Mouse (Mus musculus) CH12.LX (cell line): ENCODE results near the gene Slc1a1. TPM values are rescaled to one million over a fixed set of nuclear protein-coding genes. Genes with fewer than 3 reads are reported as not detected.

Experiments used
- DNase-seq: peaks from one replicate; pipeline ENCODE4 v3.0.0-alpha.2; 2013; ENCODE audit errors: extremely low read depth
- H3K27ac ChIP-seq: 2 replicates; pipeline ENCODE4 v1.5.1; 2012; ENCODE audit warnings: low read depth, mild to moderate bottlenecking, control low read depth, moderate library complexity; ENCODE audit not compliant: insufficient read depth
- H3K27me3 ChIP-seq: replicated peaks from 2 replicates; pipeline ENCODE3; 2012; ENCODE audit warnings: inconsistent platforms
- H3K36me3 ChIP-seq, 2 experiments: replicated peaks in 1 of 2; 2 replicates each; pipeline versions ENCODE3 to v1.6.1; 2012; ENCODE audit warnings: inconsistent platforms in 1 of 2, low read length in 1 of 2, mild to moderate bottlenecking in 1 of 2, mixed read lengths in 1 of 2, moderate library complexity in 1 of 2; ENCODE audit not compliant: control insufficient read depth in 1 of 2, insufficient read depth in 1 of 2
- H3K4me1 ChIP-seq, 2 experiments: 2 replicates each; pipeline ENCODE4 v1.6.1; 2012; ENCODE audit warnings: inconsistent platforms in 1 of 2, moderate library complexity in 1 of 2; ENCODE audit not compliant: insufficient read depth in 2 of 2, control insufficient read depth in 1 of 2
- H3K4me2 ChIP-seq: 2 replicates; pipeline ENCODE4 v1.6.1; 2012; ENCODE audit warnings: low read depth, mild to moderate bottlenecking, control low read depth; ENCODE audit not compliant: poor library complexity, insufficient read depth, severe bottlenecking
- H3K4me3 ChIP-seq, 3 experiments: fragments of 150-350 bp in 1 of 3; sonication (generic) in 1 of 3; replicated peaks in 1 of 3; 2 replicates each; pipeline versions ENCODE3 to v1.5.1; 2011 to 2012; ENCODE audit warnings: low read depth in 2 of 3, low read length in 2 of 3, mild to moderate bottlenecking in 2 of 3, moderate library complexity in 2 of 3, control low read depth in 1 of 3, improper control_type of control experiment in 1 of 3, inconsistent platforms in 1 of 3, mixed read lengths in 1 of 3; ENCODE audit not compliant: poor library complexity in 1 of 3
- H3K79me2 ChIP-seq: replicated peaks from 2 replicates; pipeline ENCODE4 v1.6.1; 2012; ENCODE audit warnings: mild to moderate bottlenecking, moderate library complexity; ENCODE audit not compliant: control insufficient read depth, poor library complexity, insufficient read depth, severe bottlenecking; ENCODE audit errors: extremely low read depth
- H3K9ac ChIP-seq: 2 replicates; pipeline ENCODE4 v1.6.1; 2012; ENCODE audit warnings: low read depth, mild to moderate bottlenecking, control low read depth, moderate library complexity; ENCODE audit not compliant: insufficient read depth
- H3K9me3 ChIP-seq: replicated peaks from 2 replicates; pipeline ENCODE3; 2012; ENCODE audit warnings: low read length, inconsistent platforms, mixed read lengths
- CHD1 ChIP-seq: IDR thresholded peaks from 2 replicates; pipeline ENCODE4 v1.6.1; 2012; ENCODE audit warnings: low read depth, low read length, improper control_type of control experiment, inconsistent platforms
- CHD2 ChIP-seq: IDR thresholded peaks from 2 replicates; pipeline ENCODE4 v1.6.1; 2011; ENCODE audit warnings: low read length, improper control_type of control experiment
- ELF1 ChIP-seq: IDR thresholded peaks from 2 replicates; pipeline ENCODE4 v1.6.1; 2014; ENCODE audit warnings: low read depth, mild to moderate bottlenecking, inconsistent platforms, low read length, improper control_type of control experiment
- NRF1 ChIP-seq: IDR thresholded peaks from 2 replicates; pipeline ENCODE4 v1.6.1; 2014; ENCODE audit warnings: low read depth, mild to moderate bottlenecking, inconsistent platforms, low read length, improper control_type of control experiment, moderate library complexity
- POLR2A ChIP-seq: IDR thresholded peaks from 2 replicates; pipeline ENCODE4 v1.6.1; 2011; ENCODE audit warnings: low read depth, mild to moderate bottlenecking, improper control_type of control experiment, low read length
- RAD21 ChIP-seq: IDR thresholded peaks from 2 replicates; pipeline ENCODE4 v1.6.1; 2011; ENCODE audit warnings: low read depth, mild to moderate bottlenecking, low read length, improper control_type of control experiment, moderate library complexity
- RCOR1 ChIP-seq: conservative IDR thresholded peaks from 2 replicates; pipeline ENCODE4 v1.6.1; 2012; ENCODE audit warnings: low read depth, mild to moderate bottlenecking, inconsistent platforms, low read length, improper control_type of control experiment
- SIN3A ChIP-seq: IDR thresholded peaks from 2 replicates; pipeline ENCODE4 v1.6.1; 2012; ENCODE audit warnings: low read length, improper control_type of control experiment, inconsistent platforms
- SMC3 ChIP-seq: IDR thresholded peaks from 2 replicates; pipeline ENCODE4 v1.6.1; 2011; ENCODE audit warnings: low read depth, low read length, improper control_type of control experiment
- ZC3H11A ChIP-seq: IDR thresholded peaks from 2 replicates; pipeline ENCODE4 v1.6.1; 2012; ENCODE audit warnings: low read depth, mild to moderate bottlenecking, inconsistent platforms, low read length, improper control_type of control experiment
- ZNF384 ChIP-seq: IDR thresholded peaks from 2 replicates; pipeline ENCODE4 v1.6.1; 2012; ENCODE audit warnings: low read depth, low read length, improper control_type of control experiment, inconsistent platforms
- dilution Hi-C: fragments of 300-500 bp; cut with MboI; formaldehyde crosslinking; loops from 2 replicates; pipeline ENCODE4 v1.14.3; 2020; ENCODE audit warnings: low sequenced_read_pairs; ENCODE audit not compliant: extremely low pct_unique_long_range_greater_than_20kb, extremely low pct_ligation_motif_present
- in situ Hi-C: fragments of 300-500 bp; cut with MboI; formaldehyde crosslinking; loops from 3 replicates; pipeline ENCODE4 v1.14.3; 2019; ENCODE audit warnings: low sequenced_read_pairs, low pct_ligation_motif_present, low pct_unique_long_range_greater_than_20kb, mixed read lengths
- polyA plus RNA-seq: library from polyadenylated mRNA; unstranded; fragments of >175 nt; gene quantifications from 2 replicates; pipeline ENCODE4 v1.2.1, GENCODE M21; 2012; ENCODE audit warnings: low read depth; ENCODE audit not compliant: insufficient read length
- total RNA-seq, 2 experiments: library from RNA; depleted of rRNA; stranded (reverse); fragments of 300-350 nt in 1 of 2; fragments of >200 nt in 1 of 2; gene quantifications; 2 replicates each; pipeline ENCODE4 v1.2.3; 2012 to 2014

Gene Slc1a1
- total and polyA plus RNA-seq, 3 experiments: 0.20 to 1.1 (median 0.95) TPM

DNA sequence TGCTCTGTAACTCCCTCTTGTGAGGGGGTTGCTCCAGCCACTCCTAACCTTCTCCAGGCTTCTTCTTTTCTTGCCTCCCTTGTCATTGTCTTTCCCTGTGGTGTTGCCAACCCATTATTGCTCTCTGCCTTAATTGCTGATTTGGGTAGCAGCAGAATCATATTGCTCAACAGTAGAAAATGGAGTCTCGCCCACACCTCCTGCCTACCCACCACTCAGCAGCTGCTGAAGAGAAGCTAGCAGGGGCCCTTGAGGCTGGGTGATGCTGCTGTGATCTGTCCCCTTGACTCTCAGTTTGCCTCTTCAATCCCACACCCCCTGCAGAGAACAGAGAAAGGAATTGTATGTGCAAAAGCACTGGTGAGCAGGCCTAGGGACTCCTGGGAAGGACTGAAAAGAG is 37.9 kb upstream of the Slc1a1 start:
- no peak for DNase-seq
- no peaks in the 10 kb centered on the region for H3K27me3 ChIP-seq
- no peak overlapping the region for H3K4me2 ChIP-seq
- H3K4me1 ChIP-seq: no peaks in the 10 kb centered on the region
- TF ChIP-seq ZNF384 (no peak), RAD21 (no peak), ZC3H11A (no peak), ELF1 (no peak)
- H3K9me3 ChIP-seq: no peaks in the 10 kb centered on the region
- no peak overlapping the region for H3K4me3 ChIP-seq
- in situ Hi-C loops: loop anchor here (25.0 kb wide), 1 partner anchor 565 kb away; the partner anchor contains the start of genes Cd274 and Plgrkt
- dilution Hi-C loops: no loop called here
- no peak overlapping the region for H3K9ac ChIP-seq
- no peaks in the 10 kb centered on the region for H3K79me2 ChIP-seq
- H3K27ac ChIP-seq: no peak overlapping the region
- H3K36me3 ChIP-seq: no peaks in the 10 kb centered on the region

DNA sequence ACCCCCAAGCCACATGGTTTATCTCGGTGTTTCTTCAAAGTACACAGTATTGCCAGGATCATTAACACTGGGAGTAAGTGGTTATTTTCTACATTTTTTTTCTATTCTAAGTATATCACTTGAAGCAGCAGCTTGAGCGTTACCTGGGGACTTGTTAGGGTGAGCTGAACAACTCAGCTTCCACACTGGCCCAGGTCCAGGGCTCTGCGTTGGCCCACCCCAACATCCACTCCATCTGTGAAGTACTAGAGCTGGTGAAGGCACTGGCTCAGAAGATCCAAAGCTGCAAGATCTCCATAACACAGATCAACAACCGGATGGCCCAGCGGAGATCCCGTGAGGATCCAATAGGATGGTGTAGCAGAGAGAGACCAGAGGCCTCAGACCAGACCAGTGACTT is 37.2 kb upstream of the Slc1a1 start:
- DNase-seq: no peak
- Histone ChIP-seq H3K4me2 (no peak overlapping the region), H3K4me1 (no peaks in the 10 kb centered on the region), H3K27me3 (no peaks in the 10 kb centered on the region), H3K9ac (no peak overlapping the region), H3K9me3 (no peaks in the 10 kb centered on the region), H3K27ac (no peak overlapping the region), H3K36me3 (no peaks in the 10 kb centered on the region), H3K4me3 (no peak overlapping the region), H3K79me2 (no peaks in the 10 kb centered on the region)
- dilution Hi-C loops: no loop called here
- in situ Hi-C loops: loop anchor here (25.0 kb wide), 1 partner anchor 565 kb away; the partner anchor contains the start of genes Cd274 and Plgrkt
- TF ChIP-seq POLR2A: no peak
- no peak for TF ChIP-seq CHD2
- TF ChIP-seq SIN3A: no peak
- TF ChIP-seq RCOR1: no peak
- TF ChIP-seq SMC3: no peak
- no peak for TF ChIP-seq CHD1
- no peak for TF ChIP-seq RAD21
- no peak for TF ChIP-seq NRF1

DNA sequence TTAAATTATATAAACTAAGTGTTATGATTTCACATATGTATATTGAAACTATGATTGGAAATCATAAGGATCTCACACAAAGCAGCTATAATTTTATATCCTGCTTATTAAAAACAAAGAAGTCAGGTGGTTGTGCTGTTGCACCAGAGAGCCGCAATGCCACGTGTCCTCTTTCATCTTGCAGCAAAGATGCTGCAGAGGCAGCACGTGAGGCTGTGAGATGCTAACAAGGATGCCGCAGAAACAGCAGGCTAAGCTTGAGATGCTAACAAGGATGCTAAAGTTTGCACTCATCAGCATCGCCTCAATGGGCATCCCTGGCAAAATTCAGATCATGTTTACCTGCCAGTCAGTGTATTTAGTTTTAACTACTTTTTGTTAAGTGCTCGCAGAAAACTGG is 34.4 kb upstream of the Slc1a1 start:
- no peaks in the 10 kb centered on the region for H3K9me3 ChIP-seq
- dilution Hi-C loops (no loop called here), in situ Hi-C loops (no loop called here)
- H3K36me3 ChIP-seq: no peaks in the 10 kb centered on the region
- H3K4me2 ChIP-seq: no peak overlapping the region
- no peaks in the 10 kb centered on the region for H3K79me2 ChIP-seq
- no peak overlapping the region for H3K9ac ChIP-seq
- no peak overlapping the region for H3K27ac ChIP-seq
- DNase-seq: no peak
- H3K4me1 ChIP-seq: no peaks in the 10 kb centered on the region
- no peak overlapping the region for H3K4me3 ChIP-seq
- no peaks in the 10 kb centered on the region for H3K27me3 ChIP-seq
- TF ChIP-seq SMC3: no peak
